Mouse (Mus musculus) naive thymus-derived CD4-positive, alpha-beta T cell, adult 2 months (primary cell): Measurements from ENCODE around the gene Csnk2a2.

Experiments
- DNase-seq: peaks from one replicate; pipeline ENCODE4 v3.0.0-alpha.2; 2011; ENCODE audit warnings: low read depth

Csnk2a2 gene

GRCm38 (mm10) chr8:95490006-95490405 is at the start of gene Csnk2a2:
Gene Csnk2a2 (minus strand): TSS chr8:95490039.
- DNase-seq: peak; percentile 5

GRCm38 (mm10) chr8:95539487-95539886 is 49.6 kb upstream of the Csnk2a2 start:
- DNase-seq: no peak

GRCm38 (mm10) chr8:95533584-95534387 is 43.9 kb upstream of the Csnk2a2 start, which contains the start of gene Ccdc113:
Gene Ccdc113 (plus strand): TSS chr8:95534085.
- DNase-seq: peak; percentile 9

- DNase-seq: no peak
These were observed 42.4 kb upstream of the Csnk2a2 start for GRCm38 (mm10) chr8:95532206-95532605.

DNA sequence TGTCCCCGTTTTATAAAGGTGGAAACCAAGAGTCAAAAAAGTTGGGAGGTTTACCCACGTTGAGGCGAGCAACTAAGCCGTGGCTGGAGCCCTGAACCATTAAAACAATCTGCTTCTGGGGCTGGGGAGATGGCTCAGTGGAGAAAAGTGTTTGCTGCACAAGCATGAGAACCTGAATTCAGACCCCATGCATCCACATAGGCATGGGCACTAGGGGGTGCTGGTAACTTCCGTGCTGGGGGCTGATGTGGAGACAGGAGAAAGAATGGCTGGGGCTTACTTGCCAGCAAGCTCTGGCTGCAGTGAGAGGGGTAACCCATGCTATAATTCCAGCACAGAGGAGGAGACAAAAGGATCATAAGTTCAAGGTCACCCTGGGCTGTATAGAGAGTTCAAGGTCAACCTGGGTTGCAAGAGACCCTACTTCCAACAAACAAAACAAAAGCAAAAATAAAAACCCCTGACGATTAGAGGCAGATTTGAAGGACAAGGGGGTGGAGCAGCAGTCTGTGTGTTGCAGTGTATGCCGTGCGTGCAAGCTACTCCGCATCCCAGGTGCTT is 39.0 kb upstream of the Csnk2a2 start:
- no peak for DNase-seq

DNA sequence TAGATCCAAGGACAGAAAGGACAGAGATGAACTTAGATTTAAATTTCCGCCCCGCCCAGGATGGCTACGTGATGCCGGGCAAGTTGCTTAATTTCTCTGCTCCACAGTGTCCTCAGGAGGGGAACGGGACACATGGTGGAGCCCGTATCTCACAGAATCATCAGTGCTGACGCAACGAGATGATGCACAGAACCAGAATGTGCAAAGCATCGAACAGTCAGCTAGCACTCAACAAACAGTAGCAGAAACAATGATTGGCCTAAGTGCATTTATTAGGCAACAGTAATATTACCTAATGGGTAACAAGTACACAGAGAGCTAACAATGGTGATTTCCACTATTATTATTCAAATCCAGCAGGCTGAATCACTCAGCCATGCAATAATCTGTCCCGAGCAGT is 38.4 kb upstream of the Csnk2a2 start:
- DNase-seq: no peak

- DNase-seq: no peak
These were observed 34.2 kb upstream of the Csnk2a2 start for GRCm38 (mm10) chr8:95523991-95524390.

DNA sequence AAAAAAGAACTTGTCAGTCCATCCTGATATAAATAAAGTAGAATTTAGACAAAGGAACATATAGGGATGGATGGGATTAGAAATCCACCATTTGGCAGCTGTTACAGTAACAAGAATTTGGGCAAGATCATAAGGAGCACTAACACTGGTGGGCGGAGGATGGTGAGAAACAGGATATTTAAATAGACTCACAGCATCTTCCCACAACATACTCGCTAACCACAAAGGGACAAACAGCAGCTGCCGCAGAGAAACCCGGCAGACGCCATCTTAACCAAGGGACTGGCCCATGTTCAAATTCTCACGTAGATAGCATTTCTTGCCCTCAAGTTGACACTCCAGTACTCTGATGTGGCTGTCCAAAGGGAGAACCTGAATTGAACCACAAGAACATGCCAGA is 27.1 kb upstream of the Csnk2a2 start:
- no peak for DNase-seq

GRCm38 (mm10) chr8:95513219-95513618 is 23.4 kb upstream of the Csnk2a2 start:
- no peak for DNase-seq

- no peak for DNase-seq
These were observed 22.4 kb upstream of the Csnk2a2 start for GRCm38 (mm10) chr8:95512257-95512656.

DNA sequence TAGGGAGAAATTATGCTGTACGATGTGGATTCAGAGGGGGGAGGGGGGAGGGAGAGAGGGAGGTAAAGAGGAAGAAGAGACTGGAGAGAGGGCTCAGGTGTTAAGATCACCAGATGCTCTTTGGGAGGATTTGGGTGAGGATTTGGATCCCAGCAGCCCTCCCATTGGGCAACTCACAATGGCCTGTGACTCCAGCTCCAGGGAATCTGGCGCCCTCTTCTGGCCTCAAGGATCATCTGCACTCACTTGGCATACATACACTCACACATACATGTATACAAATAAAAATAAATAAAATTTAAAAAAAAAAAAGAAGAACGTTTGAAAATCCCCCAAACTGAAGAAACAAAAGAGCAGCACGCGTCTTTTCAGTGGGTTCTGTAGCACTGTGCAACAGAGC is 16.4 kb upstream of the Csnk2a2 start:
- no peak for DNase-seq

GRCm38 (mm10) chr8:95505606-95506005 is 15.8 kb upstream of the Csnk2a2 start:
- no peak for DNase-seq

GRCm38 (mm10) chr8:95504835-95505234 is 15.0 kb upstream of the Csnk2a2 start:
- no peak for DNase-seq

- no peak for DNase-seq
These were observed 12.6 kb upstream of the Csnk2a2 start for GRCm38 (mm10) chr8:95502431-95502830.

- no peak for DNase-seq
These were observed 10.6 kb upstream of the Csnk2a2 start for GRCm38 (mm10) chr8:95500436-95500835.

GRCm38 (mm10) chr8:95499266-95500064 is 9.6 kb upstream of the Csnk2a2 start:
- DNase-seq: no peak

- DNase-seq: no peak
These were observed 8.0 kb upstream of the Csnk2a2 start for GRCm38 (mm10) chr8:95497821-95498220.

GRCm38 (mm10) chr8:95496420-95496819 is 6.6 kb upstream of the Csnk2a2 start:
- DNase-seq: no peak

DNA sequence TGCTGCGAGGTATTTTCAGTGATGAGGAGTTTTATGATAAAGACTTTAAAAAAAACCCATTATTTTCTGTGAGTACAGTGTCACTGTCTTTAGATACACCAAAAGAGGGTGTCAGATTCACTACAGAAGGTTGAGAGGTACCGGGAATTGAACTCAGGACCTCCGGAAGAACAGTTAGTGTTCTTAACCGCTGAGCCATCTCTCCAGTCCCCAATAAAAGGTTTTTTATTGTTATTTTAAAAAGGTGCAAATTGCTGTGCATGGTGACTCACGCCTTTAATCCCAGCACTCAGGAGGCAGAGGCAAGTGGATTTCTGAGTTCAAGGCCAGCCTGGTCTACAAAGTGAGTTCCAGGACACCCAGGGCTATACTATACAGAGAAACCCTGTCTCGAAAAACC is 5.6 kb upstream of the Csnk2a2 start:
- DNase-seq: no peak

GRCm38 (mm10) chr8:95492057-95492456 is 2.2 kb upstream of the Csnk2a2 start:
- no peak for DNase-seq

GRCm38 (mm10) chr8:95488698-95489332 is 1.0 kb downstream of the Csnk2a2 start:
- DNase-seq: peak; percentile 86
